Mouse (Mus musculus) heart, adult 10 weeks (tissue): Measurements from ENCODE around the gene Adprm. TPM values are rescaled to one million over a fixed set of nuclear protein-coding genes. Genes with fewer than 3 reads are reported as not detected.

Source experiments
- polyA plus RNA-seq: library from polyadenylated mRNA; stranded (reverse); fragments of 350-450 nt; fragmentation: Illumina TruSeq; extraction: RNeasy Lipid Tissue Mini Kit (QIAGEN cat#74804); gene quantifications from one replicate; pipeline ENCODE4 v1.2.3, GENCODE M21; 2014; ENCODE audit warnings: low read depth, low replicate concordance

The Adprm gene
- 17.2 TPM for polyA plus RNA-seq

DNA sequence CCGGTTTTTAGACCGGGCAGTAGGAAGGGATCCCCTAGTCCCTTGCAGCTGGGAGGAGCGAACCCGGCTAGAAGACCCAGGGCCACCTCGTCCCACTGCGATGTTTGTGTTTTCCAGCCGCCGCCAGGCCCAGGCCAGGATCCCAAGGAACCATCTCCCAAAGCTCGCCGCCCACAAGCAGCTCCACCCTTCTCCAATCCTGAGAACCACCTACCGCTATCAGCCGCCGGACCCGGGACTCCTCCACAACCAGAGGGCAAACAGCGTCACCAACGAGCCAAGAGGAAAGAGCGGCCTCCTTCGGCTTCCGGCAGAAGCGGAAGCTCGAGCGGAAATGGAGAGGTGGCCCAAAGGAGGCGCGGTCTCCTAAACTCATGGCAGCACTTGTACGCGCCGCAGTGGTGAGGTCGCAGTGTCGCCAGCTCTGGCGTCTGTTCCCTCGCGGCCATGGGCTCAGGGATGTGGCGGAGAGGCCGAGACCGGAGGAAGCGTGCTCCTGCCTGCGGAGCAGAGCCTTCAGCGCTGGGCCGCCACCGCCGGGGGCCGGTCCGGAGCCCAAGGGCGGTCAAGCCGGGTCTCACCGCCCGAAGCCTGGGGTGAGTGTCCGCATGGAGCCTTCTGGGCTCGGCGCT lies at the start of gene Adprm, which contains the start of gene Sco1:
Adprm (minus strand) TSS at position 274 of the 632 bp plus-strand sequence.
Sco1 (plus strand) TSS at position 350 of the 632 bp plus-strand sequence.

DNA sequence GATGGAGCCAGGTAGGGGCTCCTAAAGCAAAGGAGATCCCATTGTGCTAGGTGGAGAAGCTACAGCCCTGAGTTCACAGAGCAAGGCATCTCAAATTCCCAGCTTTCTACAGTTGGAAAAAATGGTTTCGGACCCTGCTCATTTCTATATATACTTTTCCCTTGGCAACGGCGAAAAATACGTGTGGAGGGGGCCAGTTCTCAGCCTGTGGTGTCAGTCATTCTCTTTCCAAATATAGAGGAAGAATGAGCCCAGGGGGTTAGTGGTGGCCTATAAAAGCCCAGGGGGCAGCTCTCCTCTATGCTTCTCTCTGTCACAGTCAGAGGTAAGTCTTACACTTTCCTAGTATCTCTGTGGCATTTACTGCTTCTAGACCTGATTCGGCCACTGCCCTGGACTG lies 25.6 kb upstream of the Adprm start, which contains the start of gene Myh3:
Myh3 (plus strand) TSS at position 301 of the 400 bp plus-strand sequence.

DNA sequence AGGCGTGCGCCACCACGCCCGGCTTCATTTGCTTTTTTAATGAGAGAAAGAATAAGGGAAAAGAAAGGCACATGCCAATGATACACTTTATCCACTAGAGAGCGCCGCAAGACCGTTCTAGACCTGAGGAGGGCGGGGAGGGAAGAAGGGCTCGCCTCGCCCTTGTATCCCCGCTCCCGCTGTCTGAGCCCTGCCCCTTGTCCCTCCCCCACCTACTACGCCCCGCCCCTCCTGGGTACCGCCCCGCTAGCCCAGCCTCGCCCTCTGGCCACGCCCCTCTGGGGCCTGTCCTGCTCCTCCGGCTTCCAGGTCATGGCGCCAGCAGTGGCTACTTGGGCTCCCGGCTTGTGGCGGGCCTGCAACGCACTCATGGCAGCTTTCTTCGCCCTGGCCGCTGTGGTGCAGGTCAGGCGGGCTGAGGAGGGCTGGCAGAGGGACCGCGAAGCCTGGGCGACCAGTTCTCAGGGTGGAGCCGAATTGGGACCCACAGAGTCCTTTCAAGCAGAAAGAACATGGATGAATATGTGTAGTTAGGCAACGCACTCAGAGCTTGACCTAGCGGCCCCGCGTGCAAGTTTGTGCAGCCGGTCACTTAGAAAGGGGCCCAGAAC lies 27.4 kb downstream of the Adprm start, which contains the start of gene Tmem220:
Tmem220 (plus strand) TSS at position 288 of the 611 bp plus-strand sequence.

Other genes starting within 250 kb of the Adprm start
- 13.7 TPM for gene Pirt, start 140.6 kb downstream of the Adprm start, polyA plus RNA-seq
- gene Tmem238l, start 96.0 kb downstream of the Adprm start, polyA plus RNA-seq: not detected
- gene Tmem220, start 27.4 kb downstream of the Adprm start, polyA plus RNA-seq: 4.0 TPM
- gene Sco1, start 76 bp upstream of the Adprm start, polyA plus RNA-seq: 19.0 TPM
- gene Myh3, start 25.7 kb upstream of the Adprm start, polyA plus RNA-seq: not detected
- not detected for gene Myh2, start 118.4 kb upstream of the Adprm start, polyA plus RNA-seq
- not detected for gene Myh1, start 147.5 kb upstream of the Adprm start, polyA plus RNA-seq
- not detected for gene Myh4, start 185.4 kb upstream of the Adprm start, polyA plus RNA-seq
- gene Myh8, start 224.5 kb upstream of the Adprm start, polyA plus RNA-seq: 0.08 TPM